Mouse (Mus musculus) midbrain, embryonic 15.5 days (tissue): ENCODE measurements around the gene Chrna4. TPM values are rescaled to one million over a fixed set of nuclear protein-coding genes. Genes with fewer than 3 reads are reported as not detected.
A peak's percentile ranks its signal among the peaks of the same experiment; 100 is the strongest.

Experiments
- ATAC-seq: fragments of 200-750 bp; cut with Nextera tagmentation; replicated peaks from 2 replicates; pipeline ENCODE4 v1.8.0; 2017; ENCODE audit warnings: moderate TSS enrichment
- H3K27ac ChIP-seq: fragments of 300-500 bp; sonication (generic); 2 replicates; pipeline ENCODE4 v1.5.1; 2015; ENCODE audit warnings: mild to moderate bottlenecking, inconsistent platforms
- H3K27me3 ChIP-seq: fragments of 300-500 bp; sonication (generic); replicated peaks from 2 replicates; pipeline ENCODE4 v1.6.1; 2015; ENCODE audit warnings: inconsistent platforms
- H3K36me3 ChIP-seq: fragments of 300-500 bp; sonication (generic); replicated peaks from 2 replicates; pipeline ENCODE4 v1.6.1; 2015; ENCODE audit warnings: inconsistent platforms
- H3K4me1 ChIP-seq: fragments of 300-500 bp; sonication (generic); 2 replicates; pipeline ENCODE4 v1.6.1; 2015; ENCODE audit warnings: inconsistent platforms
- H3K4me2 ChIP-seq: fragments of 300-500 bp; sonication (generic); 2 replicates; pipeline ENCODE4 v1.6.1; 2015; ENCODE audit warnings: inconsistent platforms, mild to moderate bottlenecking, moderate library complexity
- H3K4me3 ChIP-seq: fragments of 300-500 bp; sonication (generic); 2 replicates; pipeline ENCODE4 v1.5.1; 2015; ENCODE audit warnings: mild to moderate bottlenecking, inconsistent platforms
- H3K9ac ChIP-seq: fragments of 300-500 bp; sonication (generic); 2 replicates; pipeline ENCODE4 v1.6.1; 2015; ENCODE audit warnings: mild to moderate bottlenecking, inconsistent platforms
- H3K9me3 ChIP-seq: fragments of 300-500 bp; sonication (generic); 2 replicates; pipeline ENCODE4 v1.6.1; 2016; ENCODE audit warnings: inconsistent platforms
- WGBS: fragments of 180-500 bp; shearing (Covaris S2); methylation state at CpG from one replicate; pipeline ENCODE4 v1.1.7; 2015; ENCODE audit warnings: mixed read lengths; 5-methylcytosine and 5-hydroxymethylcytosine counted together
- polyA plus RNA-seq: library from polyadenylated mRNA; unstranded; fragments of >200 nt; fragmentation: Nextera tagmentation; extraction: Ambion mirVana; gene quantifications from 2 replicates; pipeline ENCODE4 v1.2.1, GENCODE M21; 2015

The Chrna4 gene
- polyA plus RNA-seq, 1 experiment from 2014 or later = 55.9 TPM

GRCm38 (mm10) chr2:180987432-180988030 is 55.8 kb downstream of the Chrna4 start:
- no peak overlapping the region for H3K4me3 ChIP-seq
- 0 out of 2 replicates have a peak, but pooled peaks have one; percentile 30 for ATAC-seq
- 0 out of 2 replicates have a peak, but pooled peaks cover 7% of the 10 kb centered on the region for H3K36me3 ChIP-seq
- no peak overlapping the region for H3K9ac ChIP-seq
- H3K4me2 ChIP-seq = no peak overlapping the region
- no peak overlapping the region for H3K27ac ChIP-seq
- H3K4me1 ChIP-seq = 0 out of 2 replicates have a peak, but pooled peaks cover 6% of the 10 kb centered on the region
- no peaks in the 10 kb centered on the region for H3K27me3 ChIP-seq
- H3K9me3 ChIP-seq = no peaks in the 10 kb centered on the region
- WGBS = 38% methylated on average over 5 of the region's 5 CpGs

- ATAC-seq = no peak
- Histone ChIP-seq H3K9me3 (no peaks in the 10 kb centered on the region), H3K4me1 (0 out of 2 replicates have a peak, but pooled peaks cover 6% of the 10 kb centered on the region), H3K4me3 (no peak overlapping the region), H3K4me2 (no peak overlapping the region), H3K27ac (no peak overlapping the region), H3K27me3 (no peaks in the 10 kb centered on the region), H3K9ac (no peak overlapping the region), H3K36me3 (peaks cover 11% of the 10 kb centered on the region; the same call in 1 of the 2 replicates)
- WGBS = 64% methylated on average over 1 of the region's 1 CpGs
Measured at GRCm38 (mm10) chr2:180987001-180987400, 56.3 kb downstream of the Chrna4 start.

- Histone ChIP-seq H3K4me3 (no peak within 1 kb of the TSS), H3K9ac (no peak within 1 kb of the TSS), H3K9me3 (no peaks in the 10 kb centered on the region), H3K4me2 (no peak within 1 kb of the TSS), H3K36me3 (peaks cover 16% of the 10 kb centered on the region; the same call in 1 of the 2 replicates), H3K27me3 (no peaks in the 10 kb centered on the region), H3K4me1 (0 out of 2 replicates have a peak, but pooled peaks cover 6% of the 10 kb centered on the region), H3K27ac (no peak within 1 kb of the TSS)
- WGBS = 66% methylated on average over 2 of the region's 2 CpGs
- ATAC-seq = no peak
Measured at GRCm38 (mm10) chr2:180986449-180986848, 56.9 kb downstream of the Chrna4 start, which contains the start of gene Col20a1. Gene Col20a1 (plus strand): TSS chr2:180986535.

GRCm38 (mm10) chr2:180985635-180986034 is 57.7 kb downstream of the Chrna4 start:
- H3K4me1 ChIP-seq = 0 out of 2 replicates have a peak, but pooled peaks cover 6% of the 10 kb centered on the region
- no peaks in the 10 kb centered on the region for H3K9me3 ChIP-seq
- H3K27ac ChIP-seq = no peak overlapping the region
- H3K27me3 ChIP-seq = no peaks in the 10 kb centered on the region
- H3K4me2 ChIP-seq = no peak overlapping the region
- 83% methylated on average over 2 of the region's 2 CpGs for WGBS
- H3K9ac ChIP-seq = no peak overlapping the region
- ATAC-seq = no peak
- no peak overlapping the region for H3K4me3 ChIP-seq
- peaks cover 23% of the 10 kb centered on the region; the same call in 1 of the 2 replicates for H3K36me3 ChIP-seq

GRCm38 (mm10) chr2:180981133-180981532 is 62.2 kb downstream of the Chrna4 start:
- no peak overlapping the region for H3K4me2 ChIP-seq
- H3K36me3 ChIP-seq = peaks cover 59% of the 10 kb centered on the region
- no peak for ATAC-seq
- H3K27me3 ChIP-seq = no peaks in the 10 kb centered on the region
- H3K9ac ChIP-seq = no peak overlapping the region
- H3K27ac ChIP-seq = no peak overlapping the region
- H3K4me1 ChIP-seq = no peaks in the 10 kb centered on the region
- WGBS = 86% methylated on average over 6 of the region's 6 CpGs
- no peak overlapping the region for H3K4me3 ChIP-seq
- H3K9me3 ChIP-seq = no peaks in the 10 kb centered on the region

Other genes with a start within 250 kb of the Chrna4 start
- gene Ythdf1, start 122.6 kb downstream of the Chrna4 start, polyA plus RNA-seq = 52.0 and 52.2 TPM in 2 replicates
- gene Birc7, start 114.5 kb downstream of the Chrna4 start, polyA plus RNA-seq = 0.10 and 0.31 TPM in 2 replicates
- gene Nkain4, start 88.8 kb downstream of the Chrna4 start, polyA plus RNA-seq = 77.0 and 94.1 TPM in 2 replicates
- 125 and 126 TPM in 2 replicates for gene Arfgap1, start 76.3 kb downstream of the Chrna4 start, polyA plus RNA-seq
- 0.11 and 0.22 TPM in 2 replicates for gene Col20a1, start 57.0 kb downstream of the Chrna4 start, polyA plus RNA-seq
- gene Kcnq2, start 91.8 kb upstream of the Chrna4 start, polyA plus RNA-seq = 54.0 and 62.5 TPM in 2 replicates
- gene Eef1a2, start 113.5 kb upstream of the Chrna4 start, polyA plus RNA-seq = 11.5 and 12.1 TPM in 2 replicates
- gene Ppdpf, start 143.7 kb upstream of the Chrna4 start, polyA plus RNA-seq = 432 and 436 TPM in 2 replicates
- gene Ptk6, start 159.2 kb upstream of the Chrna4 start, polyA plus RNA-seq = not detected in 2 replicates
- 0.18 and 0.22 TPM in 2 replicates for gene Srms, start 169.6 kb upstream of the Chrna4 start, polyA plus RNA-seq
- gene Fndc11, start 176.5 kb upstream of the Chrna4 start, polyA plus RNA-seq = 0.14 and 0.24 TPM in 2 replicates
- gene Helz2, start 198.5 kb upstream of the Chrna4 start, polyA plus RNA-seq = 0.40 and 0.66 TPM in 2 replicates
- gene Gmeb2, start 244.5 kb upstream of the Chrna4 start, polyA plus RNA-seq = 18.1 and 19.4 TPM in 2 replicates